Mouse (Mus musculus) lung, postnatal 0 days (tissue): ENCODE results near the gene Fbxl21. TPM values are rescaled to one million over a fixed set of nuclear protein-coding genes. Genes with fewer than 3 reads are reported as not detected.

Source experiments
- ATAC-seq: fragments of 200-750 bp; cut with Nextera tagmentation; 2 replicates; pipeline ENCODE4 v1.8.0; 2017; ENCODE audit warnings: moderate library complexity
- DNase-seq: peaks from one replicate; pipeline ENCODE4 v3.0.0-alpha.2; 2016; ENCODE audit warnings: low spot score
- H3K27ac ChIP-seq: fragments of 300-500 bp; sonication (generic); 2 replicates; pipeline ENCODE4 v1.5.1; 2014; ENCODE audit warnings: antibody characterized with exemption, mild to moderate bottlenecking, low read length, mixed read lengths
- H3K27me3 ChIP-seq: fragments of 300-500 bp; sonication (generic); replicated peaks from 2 replicates; pipeline ENCODE4 v1.6.1; 2014; ENCODE audit warnings: low read length, mixed read lengths; ENCODE audit not compliant: insufficient read depth
- H3K36me3 ChIP-seq: fragments of 300-500 bp; sonication (generic); 2 replicates; pipeline ENCODE4 v1.6.1; 2014; ENCODE audit warnings: low read length, mixed read lengths; ENCODE audit not compliant: insufficient read depth
- H3K4me1 ChIP-seq: fragments of 300-500 bp; sonication (generic); 2 replicates; pipeline ENCODE4 v1.6.1; 2014; ENCODE audit warnings: antibody characterized with exemption, low read depth, low read length, mixed read lengths; ENCODE audit not compliant: insufficient read depth
- H3K4me2 ChIP-seq: fragments of 300-500 bp; sonication (generic); replicated peaks from 2 replicates; pipeline ENCODE4 v1.6.1; 2014; ENCODE audit warnings: low read depth, mild to moderate bottlenecking, low read length, moderate library complexity, mixed read lengths
- H3K4me3 ChIP-seq: fragments of 300-500 bp; sonication (generic); 2 replicates; pipeline ENCODE4 v1.5.1; 2014; ENCODE audit warnings: low read depth, low read length
- H3K9ac ChIP-seq: fragments of 300-500 bp; sonication (generic); replicated peaks from 2 replicates; pipeline ENCODE4 v1.6.1; 2014; ENCODE audit warnings: low read depth, mild to moderate bottlenecking
- H3K9me3 ChIP-seq: fragments of 300-500 bp; sonication (generic); 2 replicates; pipeline ENCODE4 v1.6.1; 2016; ENCODE audit warnings: low read length, mixed read lengths
- CTCF ChIP-seq: IDR thresholded peaks from 2 replicates; pipeline ENCODE4 v1.5.1; 2016; ENCODE audit warnings: antibody characterized with exemption, mild to moderate bottlenecking
- EP300 ChIP-seq: IDR thresholded peaks from 2 replicates; pipeline ENCODE4 v1.6.1; 2016; ENCODE audit warnings: antibody characterized with exemption, mild to moderate bottlenecking, control low read depth
- WGBS: fragments of 180-500 bp; shearing (Covaris S2); extraction: QIAGEN DNeasy Blood & Tissue Kit; methylation state at CpG from one replicate; pipeline ENCODE4 v1.1.7; 2014; 5-methylcytosine and 5-hydroxymethylcytosine counted together
- polyA plus RNA-seq: library from polyadenylated mRNA; unstranded; fragments of >200 nt; fragmentation: Nextera tagmentation; extraction: Ambion mirVana; gene quantifications from 2 replicates; pipeline ENCODE4 v1.2.1, GENCODE M21; 2015

The Fbxl21 gene
- 0.58 and 0.67 TPM in 2 replicates for polyA plus RNA-seq

DNA sequence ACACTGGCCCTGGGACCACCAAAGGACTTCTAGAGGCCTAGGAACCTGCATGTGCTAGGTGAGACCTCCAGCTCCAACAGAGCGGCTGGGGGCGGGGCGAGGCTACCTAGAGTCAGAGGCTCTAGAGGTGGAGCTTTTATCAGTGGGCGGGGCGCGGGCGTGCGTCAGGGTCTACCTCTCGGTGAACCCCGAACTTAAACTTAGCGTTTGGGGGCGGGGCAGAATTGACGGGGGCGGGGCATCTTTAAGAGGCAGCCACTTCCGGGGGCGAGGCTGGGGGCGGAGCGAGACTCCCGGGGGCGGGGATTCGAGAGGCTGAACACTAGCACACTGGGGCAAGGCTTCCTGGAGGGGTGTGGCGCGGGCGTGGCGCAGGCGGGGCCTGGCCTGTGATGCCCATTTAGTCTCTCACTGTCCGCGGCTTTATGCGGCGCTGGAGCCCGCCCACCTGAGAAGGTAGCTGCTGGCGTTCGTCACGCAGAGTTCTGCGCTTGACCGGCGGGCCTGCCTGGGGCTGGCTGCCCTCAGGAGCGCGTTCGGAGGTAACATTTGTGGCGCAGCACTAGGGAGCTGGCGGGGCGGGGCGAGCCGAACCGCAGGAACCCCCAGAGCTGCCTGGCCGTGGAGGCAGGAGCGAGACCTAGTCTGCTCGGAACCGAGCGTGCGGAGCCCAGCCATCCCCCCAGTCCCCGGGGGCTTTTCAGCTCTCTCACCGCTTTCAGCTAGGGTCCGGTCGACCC, at the start of gene Fbxl21:
TSS of gene Fbxl21 (plus strand) at position 392 of the 740 bp plus-strand sequence.
- Histone ChIP-seq H3K27me3 (no peaks in the 10 kb centered on the region), H3K9ac (peak within 1 kb of the TSS; percentile 3; the same call in 1 of the 2 replicates), H3K36me3 (no peaks in the 10 kb centered on the region), H3K4me2 (peak within 1 kb of the TSS; percentile 70), H3K4me1 (no peaks in the 10 kb centered on the region; the same call in 1 of the 2 replicates), H3K4me3 (peak within 1 kb of the TSS; percentile 43), H3K9me3 (no peaks in the 10 kb centered on the region), H3K27ac (no peak within 1 kb of the TSS)
- DNase-seq (peak; percentile 96), ATAC-seq (peak; percentile 99)
- 2% methylated on average over 48 of the region's 56 CpGs for WGBS
- TF ChIP-seq EP300 (no peak), CTCF (no peak)

DNA sequence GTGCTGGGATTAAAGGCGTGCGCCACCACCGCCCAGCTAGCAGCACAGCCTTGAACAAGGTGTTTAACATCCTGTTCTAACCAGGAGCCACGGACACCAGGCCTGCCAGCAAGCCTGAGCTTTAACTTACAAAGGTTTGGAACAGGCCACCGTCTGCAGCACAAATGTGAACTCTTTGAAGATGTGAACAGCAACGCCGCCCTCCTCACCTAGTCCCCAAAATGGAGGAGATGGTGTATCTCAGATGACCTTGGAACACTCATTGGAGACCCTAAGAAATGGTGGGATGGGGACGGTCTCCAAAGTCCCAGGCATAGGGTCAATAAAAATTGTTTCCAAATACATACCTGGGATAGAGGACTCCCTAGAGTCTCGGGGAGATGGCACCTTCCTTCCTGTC, 49.6 kb upstream of the Fbxl21 start:
- no peak for ATAC-seq
- Histone ChIP-seq H3K27me3 (no peaks in the 10 kb centered on the region), H3K4me1 (no peaks in the 10 kb centered on the region), H3K9ac (no peak overlapping the region), H3K4me3 (no peak overlapping the region), H3K4me2 (no peak overlapping the region), H3K9me3 (no peaks in the 10 kb centered on the region), H3K27ac (no peak overlapping the region), H3K36me3 (no peaks in the 10 kb centered on the region)
- WGBS, result 88% methylated on average over 6 of the region's 9 CpGs
- TF ChIP-seq CTCF (no peak), EP300 (no peak)
- no peak for DNase-seq

DNA sequence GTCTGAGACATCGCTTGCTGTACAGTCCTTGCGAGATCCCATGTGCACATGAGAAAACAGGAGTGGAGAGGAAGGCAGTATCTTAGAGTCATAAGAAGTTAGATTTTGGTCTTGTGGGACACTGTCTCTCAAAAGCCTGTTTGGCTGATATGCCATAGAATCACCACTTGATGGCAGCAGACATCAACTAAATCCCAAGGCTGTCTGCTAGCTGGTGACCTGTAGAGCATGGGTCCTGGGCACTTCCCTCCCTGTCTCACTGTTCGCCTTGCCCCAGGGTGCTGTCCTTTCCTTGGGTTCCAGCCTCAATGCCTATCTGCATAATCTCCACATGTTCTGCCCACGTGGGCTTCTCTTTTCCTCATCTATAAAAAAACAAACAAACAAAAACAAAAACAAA, 46.9 kb upstream of the Fbxl21 start:
- no peaks in the 10 kb centered on the region for H3K9me3 ChIP-seq
- ATAC-seq (peak; percentile 38), DNase-seq (peak; percentile 80)
- 18% methylated on average over 4 of the region's 4 CpGs for WGBS
- no peak overlapping the region for H3K27ac ChIP-seq
- no peaks in the 10 kb centered on the region for H3K27me3 ChIP-seq
- H3K36me3 ChIP-seq, result no peaks in the 10 kb centered on the region
- H3K9ac ChIP-seq, result no peak overlapping the region
- H3K4me3 ChIP-seq, result no peak overlapping the region
- H3K4me1 ChIP-seq, result no peaks in the 10 kb centered on the region
- 0 out of 2 replicates have a peak overlapping the region, but pooled peaks have one; percentile 14 for H3K4me2 ChIP-seq
- no peak for TF ChIP-seq EP300
- TF ChIP-seq CTCF, result peak; percentile 91

DNA sequence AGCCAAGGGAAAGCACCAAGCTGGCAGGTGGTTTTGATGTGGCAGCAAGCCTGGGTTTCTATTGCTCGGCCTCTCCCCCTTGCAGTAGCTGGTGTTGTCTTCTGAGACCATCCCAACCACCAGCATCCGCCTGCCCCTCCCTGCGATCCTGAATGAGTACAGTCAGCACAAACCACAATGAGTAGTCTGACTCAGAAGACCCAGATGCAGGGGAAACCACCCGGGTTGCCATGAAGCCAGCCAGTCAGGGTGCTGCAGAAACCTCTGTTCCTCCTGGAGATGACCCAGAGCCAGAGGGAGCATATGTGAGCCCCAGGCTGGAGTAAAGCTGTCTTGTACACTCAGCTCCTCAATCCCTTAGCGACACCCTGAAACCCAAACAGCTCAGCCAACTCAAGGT, 45.5 kb upstream of the Fbxl21 start:
- H3K9me3 ChIP-seq, result no peaks in the 10 kb centered on the region
- TF ChIP-seq CTCF (no peak), EP300 (no peak)
- H3K4me2 ChIP-seq, result no peak overlapping the region
- DNase-seq (no peak), ATAC-seq (no peak)
- H3K27me3 ChIP-seq, result no peaks in the 10 kb centered on the region
- H3K4me1 ChIP-seq, result no peaks in the 10 kb centered on the region
- H3K27ac ChIP-seq, result no peak overlapping the region
- H3K36me3 ChIP-seq, result no peaks in the 10 kb centered on the region
- WGBS, result 46% methylated on average over 5 of the region's 5 CpGs
- no peak overlapping the region for H3K4me3 ChIP-seq
- H3K9ac ChIP-seq, result no peak overlapping the region

DNA sequence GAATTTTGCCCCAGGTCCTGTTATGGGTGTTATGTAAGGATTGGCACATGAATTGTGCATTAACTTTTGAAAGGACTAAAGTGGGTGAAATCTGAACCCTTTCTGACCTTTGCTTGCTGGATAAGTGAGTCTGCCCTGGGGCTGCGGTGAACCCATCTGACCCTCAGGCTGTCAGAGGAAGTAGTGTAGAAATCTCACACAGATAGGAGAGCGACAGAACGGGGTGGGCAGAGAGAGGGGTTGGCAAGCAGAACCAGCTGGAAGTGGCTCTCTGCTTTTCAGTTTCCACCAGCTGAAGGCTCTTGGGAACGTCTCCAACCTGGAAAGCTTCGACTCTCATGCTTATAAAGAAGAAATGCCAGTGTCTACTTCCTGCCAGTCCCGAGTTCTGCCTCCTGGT, 45.0 kb upstream of the Fbxl21 start:
- H3K4me3 ChIP-seq, result no peak overlapping the region
- H3K36me3 ChIP-seq, result no peaks in the 10 kb centered on the region
- peak; percentile 33; the same call in 1 of the 2 replicates for ATAC-seq
- no peaks in the 10 kb centered on the region for H3K9me3 ChIP-seq
- H3K27ac ChIP-seq, result no peak overlapping the region
- no peak for DNase-seq
- no peak for TF ChIP-seq EP300
- no peak for TF ChIP-seq CTCF
- no peak overlapping the region for H3K4me2 ChIP-seq
- no peaks in the 10 kb centered on the region for H3K27me3 ChIP-seq
- no peaks in the 10 kb centered on the region for H3K4me1 ChIP-seq
- WGBS, result 6% methylated on average over 6 of the region's 6 CpGs
- no peak overlapping the region for H3K9ac ChIP-seq

DNA sequence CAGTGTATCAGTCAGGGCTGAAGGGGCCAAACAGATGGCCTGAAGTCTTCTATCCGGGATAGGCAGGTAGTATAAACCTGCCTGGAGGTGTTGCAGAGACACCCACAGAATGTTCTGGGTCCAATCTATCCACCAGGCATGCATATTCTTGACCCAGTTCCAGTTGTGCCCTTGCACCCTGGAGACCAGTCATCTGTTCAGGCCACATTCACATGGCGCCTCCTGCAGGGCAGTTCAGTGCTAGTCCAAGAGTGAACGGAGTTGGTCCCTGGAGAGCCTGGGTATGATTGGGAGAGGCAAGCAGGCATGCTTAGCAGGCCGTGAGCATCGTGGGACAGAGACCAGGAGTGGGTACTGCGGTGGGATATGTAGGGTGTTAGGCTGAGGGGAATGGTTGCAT, 44.2 kb upstream of the Fbxl21 start:
- TF ChIP-seq CTCF, result peak; percentile 38
- no peak for TF ChIP-seq EP300
- no peak overlapping the region for H3K27ac ChIP-seq
- H3K27me3 ChIP-seq, result no peaks in the 10 kb centered on the region
- DNase-seq, result no peak
- no peak overlapping the region for H3K4me3 ChIP-seq
- H3K4me1 ChIP-seq, result no peaks in the 10 kb centered on the region
- no peak overlapping the region for H3K9ac ChIP-seq
- ATAC-seq, result no peak
- H3K36me3 ChIP-seq, result no peaks in the 10 kb centered on the region
- H3K4me2 ChIP-seq, result no peak overlapping the region
- H3K9me3 ChIP-seq, result no peaks in the 10 kb centered on the region
- WGBS, result 87% methylated on average over 6 of the region's 6 CpGs
